Mouse (Mus musculus): ENCODE data around the gene Rnf220. TPM values are rescaled to one million over a fixed set of nuclear protein-coding genes. Genes with fewer than 3 reads are reported as not detected.

Rnf220 gene
- total and polyA plus RNA-seq, 2 experiments from 2014 or later: 25.6 to 62.3 TPM

- H3K4me1 ChIP-seq (ENCODE audit: control insufficient read depth, insufficient read depth): no peaks in the 10 kb centered on the region
- ATAC-seq (ENCODE audit: insufficient read depth, low read depth): no peak
- no peak for DNase-seq (ENCODE audit: low spot score)
- H3K27ac ChIP-seq (ENCODE audit: low read depth): no peak overlapping the region
- WGBS: 43% methylated on average over 3 of the region's 3 CpGs
- TF ChIP-seq EP300 (IDR thresholded peaks at IDR 0.05; ENCODE audit: low read depth) (no peak), CTCF (IDR thresholded peaks at IDR 0.05; ENCODE audit: low read depth) (no peak)
- no peaks in the 10 kb centered on the region for H3K9me3 ChIP-seq (replicated peaks; ENCODE audit: control insufficient read depth, low read length)
- no peaks in the 10 kb centered on the region for H3K36me3 ChIP-seq (replicated peaks; ENCODE audit: control insufficient read depth, insufficient read depth, low read length)
- no peak overlapping the region for H3K9ac ChIP-seq (replicated peaks; ENCODE audit: low read depth, low read length)
- H3K4me3 ChIP-seq (ENCODE audit: low read depth, low read length): no peak overlapping the region
- H3K27me3 ChIP-seq (ENCODE audit: control insufficient read depth, insufficient read depth, low read length): no peaks in the 10 kb centered on the region
- no peak overlapping the region for H3K4me2 ChIP-seq (ENCODE audit: low read depth, low read length)
These were observed 86.8 kb downstream of the Rnf220 start for GRCm38 (mm10) chr4:117410049-117410410.

DNA sequence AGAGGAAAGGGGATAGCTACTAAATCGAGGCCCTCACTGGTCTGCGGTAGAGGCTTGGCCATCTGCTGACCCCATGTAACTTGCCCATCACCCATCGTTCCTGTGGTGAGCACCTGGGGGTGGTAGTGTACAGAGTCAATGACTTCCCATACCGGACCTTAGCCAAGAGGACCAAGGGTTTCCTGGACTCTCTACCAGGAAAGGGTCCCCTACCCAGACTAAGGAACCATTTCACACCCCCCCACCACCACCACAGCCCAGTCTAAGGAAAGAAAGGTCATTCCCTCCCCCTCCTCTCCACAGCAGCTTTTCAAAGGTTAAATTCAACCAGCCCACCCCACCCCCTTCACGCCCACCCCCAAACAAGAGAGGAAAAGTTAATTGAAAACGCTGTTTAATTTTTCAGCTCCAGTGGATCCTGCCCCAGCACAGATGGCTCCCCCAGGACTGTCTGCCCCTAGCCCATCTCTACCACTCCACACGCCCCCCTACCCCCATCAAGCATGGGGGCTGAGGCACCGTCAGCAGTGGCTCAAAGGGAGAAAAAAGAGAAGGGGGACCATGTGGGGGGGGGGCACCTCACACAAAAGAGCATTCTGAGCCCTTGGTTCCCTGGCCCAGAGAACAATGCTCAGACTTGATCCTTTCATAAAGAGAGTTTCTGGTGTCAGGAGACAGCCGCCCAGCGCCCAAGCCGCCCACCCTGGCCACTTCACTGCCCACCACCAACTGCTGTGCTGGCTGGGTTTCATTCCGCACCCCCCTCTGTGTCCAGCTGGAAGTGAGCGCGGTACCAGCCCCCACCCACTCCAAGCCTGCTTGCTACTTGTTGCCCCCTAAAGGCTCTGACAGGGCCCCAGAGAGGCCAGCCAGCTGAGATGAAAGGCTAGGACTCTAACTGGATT, 87.5 kb downstream of the Rnf220 start:
- Histone ChIP-seq H3K9ac (replicated peaks; ENCODE audit: low read depth, low read length) (no peak overlapping the region), H3K4me2 (ENCODE audit: low read depth, low read length) (no peak overlapping the region), H3K4me1 (ENCODE audit: control insufficient read depth, insufficient read depth) (no peaks in the 10 kb centered on the region), H3K9me3 (replicated peaks; ENCODE audit: control insufficient read depth, low read length) (no peaks in the 10 kb centered on the region), H3K27me3 (ENCODE audit: control insufficient read depth, insufficient read depth, low read length) (no peaks in the 10 kb centered on the region), H3K4me3 (ENCODE audit: low read depth, low read length) (no peak overlapping the region), H3K27ac (ENCODE audit: low read depth) (no peak overlapping the region), H3K36me3 (replicated peaks; ENCODE audit: control insufficient read depth, insufficient read depth, low read length) (no peaks in the 10 kb centered on the region)
- DNase-seq (ENCODE audit: low spot score) (no peak), ATAC-seq (ENCODE audit: insufficient read depth, low read depth) (no peak)
- WGBS: 69% methylated on average over 14 of the region's 14 CpGs
- TF ChIP-seq CTCF (IDR thresholded peaks at IDR 0.05; ENCODE audit: low read depth) (no peak), EP300 (IDR thresholded peaks at IDR 0.05; ENCODE audit: low read depth) (no peak)

- 87% methylated on average over 5 of the region's 5 CpGs for WGBS
These were observed 88.9 kb downstream of the Rnf220 start for GRCm38 (mm10) chr4:117407945-117408344.

GRCm38 (mm10) chr4:117405999-117406398, 90.9 kb downstream of the Rnf220 start:
- DNase-seq (ENCODE audit: low spot score) (peak; percentile 19), ATAC-seq (ENCODE audit: insufficient read depth, low read depth) (no peak)
- H3K27me3 ChIP-seq (ENCODE audit: control insufficient read depth, insufficient read depth, low read length): no peaks in the 10 kb centered on the region

More at GRCm38 (mm10) chr4:117407945-117408344, 88.9 kb downstream of the Rnf220 start:
- ATAC-seq (ENCODE audit: insufficient read depth, low read depth) (no peak), DNase-seq (ENCODE audit: low spot score) (no peak)
- no peaks in the 10 kb centered on the region for H3K9me3 ChIP-seq (replicated peaks; ENCODE audit: control insufficient read depth, low read length)
- no peak overlapping the region for H3K27ac ChIP-seq (ENCODE audit: low read depth)
- H3K9ac ChIP-seq (replicated peaks; ENCODE audit: low read depth, low read length): no peak overlapping the region
- H3K36me3 ChIP-seq (replicated peaks; ENCODE audit: control insufficient read depth, insufficient read depth, low read length): no peaks in the 10 kb centered on the region
- H3K4me3 ChIP-seq (ENCODE audit: low read depth, low read length): no peak overlapping the region
- TF ChIP-seq EP300 (IDR thresholded peaks at IDR 0.05; ENCODE audit: low read depth) (no peak), CTCF (IDR thresholded peaks at IDR 0.05; ENCODE audit: low read depth) (no peak)
- H3K4me1 ChIP-seq (ENCODE audit: control insufficient read depth, insufficient read depth): no peaks in the 10 kb centered on the region
- no peaks in the 10 kb centered on the region for H3K27me3 ChIP-seq (ENCODE audit: control insufficient read depth, insufficient read depth, low read length)
- no peak overlapping the region for H3K4me2 ChIP-seq (ENCODE audit: low read depth, low read length)

DNA sequence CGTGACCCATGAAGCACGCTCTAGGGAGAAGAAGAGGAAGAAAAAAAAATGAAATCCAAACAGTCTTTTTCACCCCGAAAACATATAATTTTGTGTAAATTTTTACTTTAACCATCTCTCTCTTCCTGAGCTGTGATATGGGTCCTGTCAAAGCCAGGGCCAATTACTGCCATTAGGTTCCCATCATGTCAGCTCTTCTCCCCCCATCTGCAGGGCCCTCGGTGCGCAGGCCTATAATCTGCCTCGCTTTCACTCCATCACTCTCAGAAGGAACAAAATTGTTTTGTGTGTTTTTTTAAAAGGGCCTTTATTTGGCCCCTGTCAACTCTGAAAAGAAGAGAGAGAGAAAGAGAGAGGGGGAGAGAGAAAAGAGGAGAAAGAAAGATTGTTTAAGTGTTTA, 91.6 kb downstream of the Rnf220 start:
- 90% methylated on average over 6 of the region's 6 CpGs for WGBS

More at GRCm38 (mm10) chr4:117405999-117406398, 90.9 kb downstream of the Rnf220 start:
- no peak for TF ChIP-seq EP300 (IDR thresholded peaks at IDR 0.05; ENCODE audit: low read depth)
- H3K4me1 ChIP-seq (ENCODE audit: control insufficient read depth, insufficient read depth): no peaks in the 10 kb centered on the region
- no peak overlapping the region for H3K27ac ChIP-seq (ENCODE audit: low read depth)
- H3K4me2 ChIP-seq (ENCODE audit: low read depth, low read length): no peak overlapping the region
- WGBS: 25% methylated on average over 9 of the region's 9 CpGs
- no peak overlapping the region for H3K4me3 ChIP-seq (ENCODE audit: low read depth, low read length)
- H3K9ac ChIP-seq (replicated peaks; ENCODE audit: low read depth, low read length): no peak overlapping the region
- H3K36me3 ChIP-seq (replicated peaks; ENCODE audit: control insufficient read depth, insufficient read depth, low read length): no peaks in the 10 kb centered on the region
- no peaks in the 10 kb centered on the region for H3K9me3 ChIP-seq (replicated peaks; ENCODE audit: control insufficient read depth, low read length)

More for the DNA sequence above, 91.6 kb downstream of the Rnf220 start:
- no peaks in the 10 kb centered on the region for H3K27me3 ChIP-seq (ENCODE audit: control insufficient read depth, insufficient read depth, low read length)
- H3K4me3 ChIP-seq (ENCODE audit: low read depth, low read length): no peak overlapping the region
- no peak for ATAC-seq (ENCODE audit: insufficient read depth, low read depth)
- no peak for DNase-seq (ENCODE audit: low spot score)
- H3K9me3 ChIP-seq (replicated peaks; ENCODE audit: control insufficient read depth, low read length): no peaks in the 10 kb centered on the region
- no peak overlapping the region for H3K27ac ChIP-seq (ENCODE audit: low read depth)
- H3K9ac ChIP-seq (replicated peaks; ENCODE audit: low read depth, low read length): no peak overlapping the region
- H3K4me1 ChIP-seq (ENCODE audit: control insufficient read depth, insufficient read depth): no peaks in the 10 kb centered on the region
- TF ChIP-seq CTCF (IDR thresholded peaks at IDR 0.05; ENCODE audit: low read depth) (no peak), EP300 (IDR thresholded peaks at IDR 0.05; ENCODE audit: low read depth) (no peak)
- no peaks in the 10 kb centered on the region for H3K36me3 ChIP-seq (replicated peaks; ENCODE audit: control insufficient read depth, insufficient read depth, low read length)
- no peak overlapping the region for H3K4me2 ChIP-seq (ENCODE audit: low read depth, low read length)
